Mouse (Mus musculus): ENCODE data around the gene Irf4. TPM values are rescaled to one million over a fixed set of nuclear protein-coding genes. Genes with fewer than 3 reads are reported as not detected.

The Irf4 gene
- polyA plus RNA-seq, 1 experiment: 1.6 TPM

DNA sequence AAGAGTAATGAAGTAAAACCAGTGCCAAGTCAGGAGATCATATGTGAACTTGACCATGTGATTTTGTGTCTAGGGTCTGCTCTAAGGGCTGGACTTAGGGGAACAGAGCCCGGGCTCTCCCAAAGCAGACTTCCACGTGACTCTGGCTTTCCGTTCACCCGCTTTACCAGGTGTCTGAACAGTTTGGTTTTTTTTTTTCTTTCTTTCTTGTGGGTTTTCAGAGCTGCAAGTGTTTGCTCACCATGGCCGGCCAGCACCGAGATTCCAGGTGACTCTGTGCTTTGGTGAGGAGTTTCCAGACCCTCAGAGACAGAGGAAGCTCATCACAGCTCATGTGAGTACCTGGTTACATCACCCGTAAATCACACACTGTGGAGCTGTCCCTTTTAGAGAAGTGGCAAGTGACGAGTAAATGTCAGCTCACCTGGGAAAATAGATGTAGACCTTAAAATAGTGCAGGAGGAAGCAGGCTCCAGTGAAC, 12.2 kb downstream of the Irf4 start:
- Histone ChIP-seq H3K4me1 (ENCODE audit: control insufficient read depth, insufficient read depth, low read length) (no peaks in the 10 kb centered on the region), H3K27me3 (replicated peaks; ENCODE audit: control insufficient read depth, insufficient read depth, low read length) (no peaks in the 10 kb centered on the region), H3K36me3 (ENCODE audit: control insufficient read depth, insufficient read depth, low read length) (no peaks in the 10 kb centered on the region), H3K4me3 (ENCODE audit: insufficient read depth, low read depth, low read length) (no peak overlapping the region), H3K27ac (ENCODE audit: insufficient read depth, low read depth, low read length) (no peak overlapping the region)
- WGBS: 76% methylated on average over 8 of the region's 8 CpGs
- DNase-seq: no peak
- TF ChIP-seq CTCF (conservative IDR thresholded peaks at IDR 0.05; ENCODE audit: insufficient read depth, insufficient read length, low read depth, low read length) (no peak), POLR2A (IDR thresholded peaks at IDR 0.05; ENCODE audit: low read depth, low read length) (no peak)

DNA sequence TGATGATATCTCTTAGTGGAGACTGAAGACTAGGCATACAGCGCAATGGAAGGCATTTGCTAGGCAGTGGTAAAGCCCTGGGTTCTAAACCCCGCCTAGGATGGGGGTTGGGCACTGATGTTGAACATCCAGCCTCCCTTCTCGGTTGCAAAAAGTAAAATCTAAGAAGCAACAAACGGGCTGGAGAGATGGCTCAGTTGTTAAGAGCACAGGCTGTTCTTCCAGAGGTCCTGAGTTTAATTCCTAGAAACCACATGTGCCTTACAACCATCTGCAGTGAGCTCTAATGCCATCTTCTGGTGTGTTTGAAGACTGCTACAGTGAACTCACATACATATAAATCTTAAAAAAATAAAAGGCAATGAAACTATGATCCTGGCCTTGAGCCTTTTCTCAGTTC, 13.2 kb downstream of the Irf4 start:
- 87% methylated on average over 4 of the region's 4 CpGs for WGBS
- Histone ChIP-seq H3K27me3 (replicated peaks; ENCODE audit: control insufficient read depth, insufficient read depth, low read length) (no peaks in the 10 kb centered on the region), H3K27ac (ENCODE audit: insufficient read depth, low read depth, low read length) (no peak overlapping the region), H3K36me3 (ENCODE audit: control insufficient read depth, insufficient read depth, low read length) (no peaks in the 10 kb centered on the region), H3K4me3 (ENCODE audit: insufficient read depth, low read depth, low read length) (no peak overlapping the region), H3K4me1 (ENCODE audit: control insufficient read depth, insufficient read depth, low read length) (no peaks in the 10 kb centered on the region)
- TF ChIP-seq CTCF (conservative IDR thresholded peaks at IDR 0.05; ENCODE audit: insufficient read depth, insufficient read length, low read depth, low read length) (no peak), POLR2A (IDR thresholded peaks at IDR 0.05; ENCODE audit: low read depth, low read length) (no peak)
- DNase-seq: no peak

DNA sequence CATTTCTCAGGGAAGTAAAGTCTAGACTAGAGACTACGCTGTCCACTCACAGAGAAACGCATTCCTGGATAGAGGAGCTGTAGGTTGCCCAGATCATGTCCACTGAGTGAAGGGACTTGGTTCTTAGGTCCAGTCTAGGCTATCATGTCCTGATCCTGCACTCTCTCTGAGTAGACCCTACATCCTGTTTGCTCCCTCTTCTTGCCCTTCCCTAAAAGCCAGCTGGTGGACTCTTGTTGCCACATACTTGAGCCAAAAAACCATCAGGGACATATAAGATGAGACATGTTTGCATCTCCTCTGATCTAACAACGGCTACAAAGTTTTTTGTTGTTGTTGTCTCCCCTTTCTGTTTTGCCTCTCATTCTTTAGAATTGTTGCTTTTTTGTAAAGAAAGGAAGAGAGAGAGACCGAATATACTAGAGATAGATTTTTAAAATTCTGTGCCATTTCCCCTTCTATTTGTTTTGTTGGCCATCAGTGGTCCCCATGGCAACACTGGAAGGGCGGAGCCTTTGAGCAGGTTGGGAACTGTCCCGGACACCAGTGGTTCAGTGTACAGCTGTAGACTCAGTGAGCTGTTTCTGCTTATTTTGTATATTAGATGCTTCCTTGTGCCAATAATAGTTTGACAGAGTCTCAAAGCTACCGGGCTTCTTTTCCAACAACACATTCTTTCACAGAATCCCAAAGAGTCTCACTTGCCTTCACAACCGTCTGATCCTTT, 15.2 kb downstream of the Irf4 start:
- Histone ChIP-seq H3K4me1 (ENCODE audit: control insufficient read depth, insufficient read depth, low read length) (no peaks in the 10 kb centered on the region), H3K27ac (ENCODE audit: insufficient read depth, low read depth, low read length) (no peak overlapping the region), H3K27me3 (replicated peaks; ENCODE audit: control insufficient read depth, insufficient read depth, low read length) (no peaks in the 10 kb centered on the region), H3K36me3 (ENCODE audit: control insufficient read depth, insufficient read depth, low read length) (no peaks in the 10 kb centered on the region), H3K4me3 (ENCODE audit: insufficient read depth, low read depth, low read length) (no peak overlapping the region)
- WGBS: 70% methylated on average over 8 of the region's 8 CpGs
- TF ChIP-seq POLR2A (IDR thresholded peaks at IDR 0.05; ENCODE audit: low read depth, low read length): no peak
- TF ChIP-seq CTCF (conservative IDR thresholded peaks at IDR 0.05; ENCODE audit: insufficient read depth, insufficient read length, low read depth, low read length): no peak
- no peak for DNase-seq

- WGBS: 70% methylated on average over 5 of the region's 5 CpGs
- Histone ChIP-seq H3K27ac (ENCODE audit: insufficient read depth, low read depth, low read length) (no peak overlapping the region), H3K4me1 (ENCODE audit: control insufficient read depth, insufficient read depth, low read length) (no peaks in the 10 kb centered on the region), H3K4me3 (ENCODE audit: insufficient read depth, low read depth, low read length) (no peak overlapping the region), H3K27me3 (replicated peaks; ENCODE audit: control insufficient read depth, insufficient read depth, low read length) (no peaks in the 10 kb centered on the region), H3K36me3 (ENCODE audit: control insufficient read depth, insufficient read depth, low read length) (no peaks in the 10 kb centered on the region)
- no peak for DNase-seq
- TF ChIP-seq POLR2A (IDR thresholded peaks at IDR 0.05; ENCODE audit: low read depth, low read length): no peak
- TF ChIP-seq CTCF (conservative IDR thresholded peaks at IDR 0.05; ENCODE audit: insufficient read depth, insufficient read length, low read depth, low read length): no peak
Measured at GRCm38 (mm10) chr13:30765906-30766305, 16.9 kb downstream of the Irf4 start.

DNA sequence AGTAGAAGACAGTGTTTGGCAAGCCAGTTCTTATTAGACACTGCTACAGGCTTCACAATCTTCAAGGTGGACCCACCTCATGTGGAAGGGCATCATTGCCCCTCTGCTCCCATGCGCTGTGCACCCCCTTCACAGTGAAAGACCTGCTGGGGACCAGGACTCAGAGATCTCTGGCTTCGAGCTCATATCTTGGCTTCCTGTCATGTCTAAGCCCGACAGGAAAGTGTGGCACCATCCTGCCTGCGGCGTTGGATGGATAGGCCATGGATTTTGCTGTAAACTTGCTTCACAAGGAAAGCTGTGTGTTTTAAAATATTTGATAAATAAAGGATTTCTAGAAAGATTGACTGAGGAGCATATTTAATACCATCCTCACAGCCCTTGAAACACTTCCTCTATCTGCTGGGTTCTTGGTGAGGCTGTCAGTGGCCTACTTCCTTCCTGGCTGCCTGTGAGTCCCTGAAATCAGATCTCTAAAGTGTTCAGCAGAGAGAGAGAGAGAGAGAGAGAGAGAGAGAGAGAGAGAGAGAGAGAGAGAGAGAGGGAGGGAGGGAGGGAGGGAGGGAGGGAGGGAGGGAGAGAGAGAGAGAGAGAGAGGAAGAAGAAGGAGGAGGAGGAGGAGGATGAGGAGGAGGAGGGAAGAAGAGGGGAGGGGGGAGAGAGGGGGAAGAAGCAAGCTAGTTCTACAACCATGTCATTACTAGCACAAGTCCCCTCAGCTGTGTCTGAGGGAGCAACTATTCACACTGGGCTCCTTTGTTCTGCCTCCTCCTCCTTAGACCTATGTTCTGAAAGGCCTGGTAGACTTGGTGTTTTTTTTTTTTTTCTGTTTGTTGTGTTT, 17.8 kb downstream of the Irf4 start:
- H3K27me3 ChIP-seq (replicated peaks; ENCODE audit: control insufficient read depth, insufficient read depth, low read length): no peaks in the 10 kb centered on the region
- no peak overlapping the region for H3K4me3 ChIP-seq (ENCODE audit: insufficient read depth, low read depth, low read length)
- no peak for DNase-seq
- H3K36me3 ChIP-seq (ENCODE audit: control insufficient read depth, insufficient read depth, low read length): no peaks in the 10 kb centered on the region
- no peaks in the 10 kb centered on the region for H3K4me1 ChIP-seq (ENCODE audit: control insufficient read depth, insufficient read depth, low read length)
- WGBS: 79% methylated on average over 5 of the region's 5 CpGs
- TF ChIP-seq POLR2A (IDR thresholded peaks at IDR 0.05; ENCODE audit: low read depth, low read length) (no peak), CTCF (conservative IDR thresholded peaks at IDR 0.05; ENCODE audit: insufficient read depth, insufficient read length, low read depth, low read length) (no peak)
- H3K27ac ChIP-seq (ENCODE audit: insufficient read depth, low read depth, low read length): no peak overlapping the region

DNA sequence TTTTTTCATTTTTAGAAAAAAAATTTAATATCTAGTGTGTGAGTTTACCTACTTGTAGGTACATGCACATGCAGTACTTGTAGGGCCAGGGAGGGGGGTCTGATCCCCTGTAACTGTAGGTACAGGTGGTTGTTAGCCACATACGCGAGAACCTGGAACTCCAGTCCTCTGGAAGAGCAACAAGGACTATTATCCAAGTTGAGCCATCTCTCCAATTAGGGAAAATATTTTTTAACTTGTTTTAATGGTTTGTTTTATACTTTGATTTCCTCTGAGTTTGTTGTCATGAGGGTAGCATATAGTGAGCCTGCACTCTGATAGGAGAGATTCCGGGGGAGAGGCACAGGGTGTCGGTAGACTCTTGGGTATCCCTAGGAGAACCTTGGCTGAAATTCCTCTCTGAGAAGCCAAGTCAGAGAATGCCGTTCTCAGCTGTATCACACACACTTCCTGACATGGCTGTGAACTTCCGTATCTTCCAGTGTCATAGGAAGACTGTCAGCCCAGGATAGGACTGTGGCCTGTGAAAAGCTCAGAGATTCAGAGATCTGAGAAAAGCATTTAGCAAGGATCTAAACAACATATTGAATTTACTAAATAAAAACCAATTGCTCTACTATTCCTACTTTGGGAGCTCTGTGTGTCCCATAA, 18.6 kb downstream of the Irf4 start:
- no peak for DNase-seq
- H3K27me3 ChIP-seq (replicated peaks; ENCODE audit: control insufficient read depth, insufficient read depth, low read length): no peaks in the 10 kb centered on the region
- WGBS: 74% methylated on average over 6 of the region's 6 CpGs
- no peak overlapping the region for H3K4me3 ChIP-seq (ENCODE audit: insufficient read depth, low read depth, low read length)
- TF ChIP-seq POLR2A (IDR thresholded peaks at IDR 0.05; ENCODE audit: low read depth, low read length) (no peak), CTCF (conservative IDR thresholded peaks at IDR 0.05; ENCODE audit: insufficient read depth, insufficient read length, low read depth, low read length) (no peak)
- H3K27ac ChIP-seq (ENCODE audit: insufficient read depth, low read depth, low read length): no peak overlapping the region
- no peaks in the 10 kb centered on the region for H3K36me3 ChIP-seq (ENCODE audit: control insufficient read depth, insufficient read depth, low read length)
- H3K4me1 ChIP-seq (ENCODE audit: control insufficient read depth, insufficient read depth, low read length): no peaks in the 10 kb centered on the region

- no peak for TF ChIP-seq POLR2A (IDR thresholded peaks at IDR 0.05; ENCODE audit: low read depth, low read length)
- TF ChIP-seq CTCF (conservative IDR thresholded peaks at IDR 0.05; ENCODE audit: insufficient read depth, insufficient read length, low read depth, low read length): no peak
- Histone ChIP-seq H3K27ac (ENCODE audit: insufficient read depth, low read depth, low read length) (no peak overlapping the region), H3K36me3 (ENCODE audit: control insufficient read depth, insufficient read depth, low read length) (no peaks in the 10 kb centered on the region), H3K4me3 (ENCODE audit: insufficient read depth, low read depth, low read length) (no peak overlapping the region), H3K4me1 (ENCODE audit: control insufficient read depth, insufficient read depth, low read length) (no peaks in the 10 kb centered on the region), H3K27me3 (replicated peaks; ENCODE audit: control insufficient read depth, insufficient read depth, low read length) (no peaks in the 10 kb centered on the region)
- DNase-seq: no peak
- WGBS: 79% methylated on average over 2 of the region's 2 CpGs
Measured at GRCm38 (mm10) chr13:30776021-30776420, 27.0 kb downstream of the Irf4 start.
